Comparison of ENCODE assay signal across 8 mouse cellular contexts in the genomic region with DNA sequence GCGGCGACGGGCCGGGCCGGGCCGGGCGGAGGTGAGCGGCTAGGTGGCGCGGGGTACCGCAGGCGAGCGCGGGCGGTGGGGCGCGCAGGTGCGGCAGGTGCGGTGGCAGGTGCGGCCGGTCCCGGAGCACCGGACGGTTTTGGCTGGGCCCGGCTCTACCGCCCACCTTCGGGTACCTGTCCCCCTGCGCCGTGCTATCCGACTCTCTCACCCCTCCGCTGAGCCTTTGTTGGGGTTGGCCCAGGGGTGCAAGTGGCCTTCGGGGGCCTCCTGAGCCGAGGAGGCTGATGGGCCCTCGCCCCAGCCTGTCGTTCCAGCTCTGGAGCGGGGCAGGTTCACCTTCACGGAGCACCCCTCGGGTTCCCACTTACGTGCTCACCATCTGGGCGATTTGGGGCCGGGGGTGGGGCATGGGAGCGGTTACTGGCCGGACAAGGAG. TPM values are rescaled to one million over a fixed set of nuclear protein-coding genes. Genes with fewer than 3 reads are reported as not detected.
DNase-seq lines count a peak whose midpoint lies in the region; ATAC-seq and TF ChIP-seq lines count a peak whose summit lies in the region.

No protein-coding gene starts in this region.

- ATAC-seq in heart, embryonic 12.5 days (ENCODE audit: insufficient number of reproducible peaks, low FRiP score), result peak; percentile 23
- peak; percentile 8 for ATAC-seq in forebrain, embryonic 16.5 days
- ATAC-seq in limb, embryonic 14.5 days (ENCODE audit: low FRiP score, low read depth), result 0 out of 2 replicates have a peak, but pooled peaks have one; percentile 5
- peak; percentile 42 for ATAC-seq in neural tube, embryonic 12.5 days (ENCODE audit: low FRiP score, low read depth)
- ATAC-seq in erythroid progenitor cell, adult 5-6 weeks (replicated peaks; ENCODE audit: low FRiP score, poor library complexity, severe bottlenecking), result no peak

- no peak for DNase-seq in heart, adult 8-10 months (ENCODE audit: low spot score)
- peak; percentile 28 to 37 for DNase-seq in adrenal gland, postnatal 36 days
- DNase-seq in limb, embryonic 14.5 days (ENCODE audit: low spot score), result no peak
- no peak for DNase-seq in left cerebral cortex, adult 9 months (ENCODE audit: low spot score in 2 of 2)

- peak overlapping the region; percentile 99 for H3K4me3 ChIP-seq in heart, embryonic 12.5 days
- H3K4me3 ChIP-seq in forebrain, embryonic 16.5 days (replicated peaks; ENCODE audit: low read length), result peak overlapping the region; percentile 87
- H3K4me3 ChIP-seq in limb, embryonic 14.5 days (replicated peaks; ENCODE audit: low read length), result peak overlapping the region; percentile 81
- H3K4me3 ChIP-seq in neural tube, embryonic 12.5 days, result peak overlapping the region; percentile 94

- peaks cover 12% of the 10 kb centered on the region for H3K4me1 ChIP-seq in heart, embryonic 12.5 days (replicated peaks)
- peaks cover 28% of the 10 kb centered on the region for H3K4me1 ChIP-seq in forebrain, embryonic 16.5 days (replicated peaks; ENCODE audit: control insufficient read depth, insufficient read depth, low read length)
- 0 out of 2 replicates have a peak, but pooled peaks cover 7% of the 10 kb centered on the region for H3K4me1 ChIP-seq in limb, embryonic 14.5 days (ENCODE audit: control insufficient read depth, insufficient read depth, low read length)
- H3K4me1 ChIP-seq in neural tube, embryonic 12.5 days, result peaks cover 33% of the 10 kb centered on the region

- H3K9me3 ChIP-seq in heart, embryonic 12.5 days (replicated peaks), result no peaks in the 10 kb centered on the region
- H3K9me3 ChIP-seq in forebrain, embryonic 16.5 days (ENCODE audit: control insufficient read depth, low read length), result no peaks in the 10 kb centered on the region
- H3K9me3 ChIP-seq in limb, embryonic 14.5 days (ENCODE audit: control insufficient read depth, low read length), result no peaks in the 10 kb centered on the region
- no peaks in the 10 kb centered on the region for H3K9me3 ChIP-seq in neural tube, embryonic 12.5 days

- no peaks in the 10 kb centered on the region for H3K27me3 ChIP-seq in heart, embryonic 12.5 days (replicated peaks)
- no peaks in the 10 kb centered on the region for H3K27me3 ChIP-seq in forebrain, embryonic 16.5 days (replicated peaks; ENCODE audit: control insufficient read depth, insufficient read depth, low read length)
- H3K27me3 ChIP-seq in limb, embryonic 14.5 days (ENCODE audit: control insufficient read depth, insufficient read depth, low read length), result no peaks in the 10 kb centered on the region
- no peaks in the 10 kb centered on the region for H3K27me3 ChIP-seq in neural tube, embryonic 12.5 days (replicated peaks)

- WGBS in heart, embryonic 12.5 days, result 1% methylated on average over 29 of the region's 43 CpGs
- under 1% methylated on average over 35 of the region's 43 CpGs for WGBS in forebrain, embryonic 16.5 days
- 0% methylated on average over 32 of the region's 43 CpGs for WGBS in limb, embryonic 14.5 days
- under 1% methylated on average over 34 of the region's 43 CpGs for WGBS in neural tube, embryonic 12.5 days

- peaks cover 13% of the 10 kb centered on the region for H3K36me3 ChIP-seq in heart, embryonic 12.5 days
- H3K36me3 ChIP-seq in forebrain, embryonic 16.5 days (ENCODE audit: control insufficient read depth, insufficient read depth), result peaks cover 14% of the 10 kb centered on the region; the same call in 1 of the 2 replicates
- peaks cover 18% of the 10 kb centered on the region for H3K36me3 ChIP-seq in limb, embryonic 14.5 days (ENCODE audit: control insufficient read depth, insufficient read depth, low read length)
- peaks cover 21% of the 10 kb centered on the region; the same call in 1 of the 2 replicates for H3K36me3 ChIP-seq in neural tube, embryonic 12.5 days

- peak overlapping the region; percentile 93 for H3K4me2 ChIP-seq in heart, embryonic 12.5 days
- H3K4me2 ChIP-seq in forebrain, embryonic 16.5 days (ENCODE audit: low read length), result peak overlapping the region; percentile 70
- peak overlapping the region; percentile 92 for H3K4me2 ChIP-seq in limb, embryonic 14.5 days (replicated peaks; ENCODE audit: low read depth, low read length, severe bottlenecking)
- H3K4me2 ChIP-seq in neural tube, embryonic 12.5 days (replicated peaks), result peak overlapping the region; percentile 84

- TF ChIP-seq POLR2A in limb, embryonic 14.5 days (IDR thresholded peaks at IDR 0.05; ENCODE audit: borderline replicate concordance, extremely low read depth, insufficient read depth, insufficient read length), result no peak

- peak overlapping the region; percentile 96 for H3K9ac ChIP-seq in heart, embryonic 12.5 days
- H3K9ac ChIP-seq in forebrain, embryonic 16.5 days (replicated peaks; ENCODE audit: low read depth, low read length), result peak overlapping the region; percentile 100
- H3K9ac ChIP-seq in limb, embryonic 14.5 days (ENCODE audit: low read depth, low read length, severe bottlenecking), result peak overlapping the region; percentile 75
- peak overlapping the region; percentile 97 for H3K9ac ChIP-seq in neural tube, embryonic 12.5 days

- peak overlapping the region; percentile 93; the same call in 1 of the 2 replicates for H3K27ac ChIP-seq in heart, embryonic 12.5 days (ENCODE audit: poor library complexity, severe bottlenecking)
- H3K27ac ChIP-seq in forebrain, embryonic 16.5 days (ENCODE audit: low read length), result peak overlapping the region; percentile 91
- no peak overlapping the region for H3K27ac ChIP-seq in limb, embryonic 14.5 days (replicated peaks; ENCODE audit: low read depth, low read length)
- H3K27ac ChIP-seq in neural tube, embryonic 12.5 days, result peak overlapping the region; percentile 37; the same call in 1 of the 2 replicates

RNA-seq across cellular contexts. Expression of a gene that starts 0.6 kb away (rescaled TPM):
- polyA plus RNA-seq in heart, embryonic 12.5 days (2016; fragmentation: Nextera tagmentation; extraction: Ambion mirVana), result 7.0 and 7.5 TPM in 2 replicates
- total RNA-seq in heart, adult 8-10 months (2022), result 10 to 100 TPM; 37.1 to 38.7 (median 37.5) TPM
- 10 to 100 TPM; 49.1 to 51.0 TPM for total RNA-seq in adrenal gland, postnatal 36 days (2021)
- polyA plus RNA-seq in forebrain, embryonic 16.5 days (2015; fragmentation: Nextera tagmentation; extraction: Ambion mirVana), result 36.7 and 40.4 TPM in 2 replicates
- polyA plus RNA-seq in limb, embryonic 14.5 days (2012; rRNA removed), result 34.1 and 47.4 TPM in 2 replicates
- polyA plus RNA-seq in limb, embryonic 14.5 days (2014; fragmentation: Nextera tagmentation; extraction: Ambion mirVana), result 12.4 and 12.9 TPM in 2 replicates
- 23.9 and 24.1 TPM in 2 replicates for polyA plus RNA-seq in neural tube, embryonic 12.5 days (2016; fragmentation: Nextera tagmentation; extraction: Ambion mirVana)
- total RNA-seq in erythroid progenitor cell, adult 5-6 weeks (2015; ENCODE audit: low replicate concordance), result 16.6 and 17.6 TPM in 2 replicates
- total RNA-seq in erythroid progenitor cell, adult 5-6 weeks (2017; ENCODE audit: low replicate concordance), result 5.1 and 7.8 TPM in 2 replicates

RNA-seq across cellular contexts. Expression of a gene that starts 25.7 kb away (rescaled TPM):
- 4,539 and 4,606 TPM in 2 replicates for polyA plus RNA-seq in heart, embryonic 12.5 days (2016; fragmentation: Nextera tagmentation; extraction: Ambion mirVana)
- 100 to 1,000 TPM; 262 to 310 (median 280) TPM for total RNA-seq in heart, adult 8-10 months (2022)
- 1,000 to 10,000 TPM; 1,935 TPM for total RNA-seq in adrenal gland, postnatal 36 days (2021)
- polyA plus RNA-seq in forebrain, embryonic 16.5 days (2015; fragmentation: Nextera tagmentation; extraction: Ambion mirVana), result 3,622 and 3,688 TPM in 2 replicates
- polyA plus RNA-seq in limb, embryonic 14.5 days (2012; rRNA removed), result 2,776 and 3,384 TPM in 2 replicates
- 4,586 and 4,744 TPM in 2 replicates for polyA plus RNA-seq in limb, embryonic 14.5 days (2014; fragmentation: Nextera tagmentation; extraction: Ambion mirVana)
- 4,309 and 4,532 TPM in 2 replicates for polyA plus RNA-seq in neural tube, embryonic 12.5 days (2016; fragmentation: Nextera tagmentation; extraction: Ambion mirVana)
- total RNA-seq in erythroid progenitor cell, adult 5-6 weeks (2015; ENCODE audit: low replicate concordance), result 1,149 and 1,152 TPM in 2 replicates
- 288 and 328 TPM in 2 replicates for total RNA-seq in erythroid progenitor cell, adult 5-6 weeks (2017; ENCODE audit: low replicate concordance)

RNA-seq across cellular contexts. Expression of a gene that starts 54.7 kb away (rescaled TPM):
- 306 TPM in 2 replicates for polyA plus RNA-seq in heart, embryonic 12.5 days (2016; fragmentation: Nextera tagmentation; extraction: Ambion mirVana)
- total RNA-seq in heart, adult 8-10 months (2022), result 10 to 100 TPM; 80.1 to 97.8 (median 88.2) TPM
- total RNA-seq in adrenal gland, postnatal 36 days (2021), result 10 to 100 TPM; 64.9 to 68.8 TPM
- polyA plus RNA-seq in forebrain, embryonic 16.5 days (2015; fragmentation: Nextera tagmentation; extraction: Ambion mirVana), result 438 and 507 TPM in 2 replicates
- polyA plus RNA-seq in limb, embryonic 14.5 days (2012; rRNA removed), result 203 and 273 TPM in 2 replicates
- polyA plus RNA-seq in limb, embryonic 14.5 days (2014; fragmentation: Nextera tagmentation; extraction: Ambion mirVana), result 548 and 588 TPM in 2 replicates
- 580 and 625 TPM in 2 replicates for polyA plus RNA-seq in neural tube, embryonic 12.5 days (2016; fragmentation: Nextera tagmentation; extraction: Ambion mirVana)
- total RNA-seq in erythroid progenitor cell, adult 5-6 weeks (2015; ENCODE audit: low replicate concordance), result 180 and 209 TPM in 2 replicates
- 100 and 160 TPM in 2 replicates for total RNA-seq in erythroid progenitor cell, adult 5-6 weeks (2017; ENCODE audit: low replicate concordance)

Comparison
In these comparisons a context has a peak if more than half of its experiments do, and no peak if none do; other contexts are left out.
1. DNase-seq: peak in adrenal gland, postnatal 36 days (2 of 2); none in heart, adult 8-10 months (single experiment), limb, embryonic 14.5 days (single experiment) and left cerebral cortex, adult 9 months (0 of 2).
2. Peak in every context shown above with its lines, with median percentiles within 50 percentile points of each other: H3K4me2 ChIP-seq, H3K4me3 ChIP-seq and H3K9ac ChIP-seq.